Mouse (Mus musculus) midbrain, postnatal 0 days (tissue): ENCODE measurements at regions not wholly inside any gene's neighbourhood (a gene's known extent, or its start where the extent isn't known, plus 50 kb on each side); places are given as distances from the start of the nearest gene placed in this dataset.

Experiments used
- ATAC-seq: fragments of 200-750 bp; cut with Nextera tagmentation; 2 replicates; pipeline ENCODE4 v1.8.0; 2017; ENCODE audit warnings: moderate number of reproducible peaks, mild to moderate bottlenecking, moderate TSS enrichment, moderate library complexity; ENCODE audit not compliant: low FRiP score
- DNase-seq: peaks from one replicate; pipeline ENCODE4 v3.0.0-alpha.2; 2015; ENCODE audit warnings: low spot score
- H3K27ac ChIP-seq: fragments of 300-500 bp; sonication (generic); 2 replicates; pipeline ENCODE4 v1.5.1; 2014; ENCODE audit warnings: low read depth, mild to moderate bottlenecking, low read length, mixed read lengths
- H3K27me3 ChIP-seq: fragments of 300-500 bp; sonication (generic); 2 replicates; pipeline ENCODE4 v1.6.1; 2014; ENCODE audit warnings: low read length, control low read depth, mixed read lengths; ENCODE audit not compliant: insufficient read depth
- H3K36me3 ChIP-seq: fragments of 300-500 bp; sonication (generic); 2 replicates; pipeline ENCODE4 v1.6.1; 2014; ENCODE audit warnings: low read length, control low read depth, mixed read lengths; ENCODE audit not compliant: insufficient read depth
- H3K4me1 ChIP-seq: fragments of 300-500 bp; sonication (generic); 2 replicates; pipeline ENCODE4 v1.6.1; 2014; ENCODE audit warnings: mild to moderate bottlenecking, control low read depth, antibody characterized with exemption, low read length, mixed read lengths; ENCODE audit not compliant: insufficient read depth
- H3K4me2 ChIP-seq: fragments of 300-500 bp; sonication (generic); 2 replicates; pipeline ENCODE4 v1.6.1; 2014; ENCODE audit warnings: low read depth, mild to moderate bottlenecking, low read length, mixed read lengths; ENCODE audit not compliant: poor library complexity, severe bottlenecking
- H3K4me3 ChIP-seq: fragments of 300-500 bp; sonication (generic); 2 replicates; pipeline ENCODE4 v1.5.1; 2014; ENCODE audit warnings: low read depth, mild to moderate bottlenecking, low read length, moderate library complexity
- H3K9ac ChIP-seq: fragments of 300-500 bp; sonication (generic); replicated peaks from 2 replicates; pipeline ENCODE4 v1.6.1; 2014; ENCODE audit warnings: mild to moderate bottlenecking, low read length, moderate library complexity, mixed read lengths; ENCODE audit not compliant: poor library complexity, severe bottlenecking
- H3K9me3 ChIP-seq: fragments of 300-500 bp; sonication (generic); 2 replicates; pipeline ENCODE4 v1.6.1; 2016; ENCODE audit warnings: low read length, control low read depth
- CTCF ChIP-seq: IDR thresholded peaks from 2 replicates; pipeline ENCODE4 v1.5.1; 2016; ENCODE audit warnings: antibody characterized with exemption, mild to moderate bottlenecking
- WGBS: fragments of 180-500 bp; shearing (Covaris S2); extraction: QIAGEN DNeasy Blood & Tissue Kit; methylation state at CpG from one replicate; pipeline ENCODE4 v1.1.7; 2014; 5-methylcytosine and 5-hydroxymethylcytosine counted together

- Histone ChIP-seq H3K36me3 (no peaks in the 10 kb centered on the region), H3K27me3 (no peaks in the 10 kb centered on the region), H3K27ac (no peak overlapping the region), H3K4me3 (no peak overlapping the region), H3K9me3 (no peaks in the 10 kb centered on the region), H3K4me2 (no peak overlapping the region), H3K4me1 (no peaks in the 10 kb centered on the region), H3K9ac (no peak overlapping the region)
- ATAC-seq (no peak), DNase-seq (no peak)
- 92% methylated on average over 7 of the region's 7 CpGs for WGBS
- no peak for TF ChIP-seq CTCF
Observed at GRCm38 (mm10) chr14:64511300-64511699, 407.2 kb downstream of the Prss52 start.

- Histone ChIP-seq H3K4me1 (no peaks in the 10 kb centered on the region), H3K9me3 (no peaks in the 10 kb centered on the region), H3K4me3 (no peak overlapping the region), H3K9ac (no peak overlapping the region), H3K36me3 (no peaks in the 10 kb centered on the region), H3K27ac (no peak overlapping the region), H3K4me2 (no peak overlapping the region), H3K27me3 (no peaks in the 10 kb centered on the region)
- no peak for TF ChIP-seq CTCF
- DNase-seq (peak; percentile 54), ATAC-seq (no peak)
- 45% methylated on average over 7 of the region's 7 CpGs for WGBS
Observed at GRCm38 (mm10) chr14:64512726-64513125, 408.6 kb downstream of the Prss52 start.

DNA sequence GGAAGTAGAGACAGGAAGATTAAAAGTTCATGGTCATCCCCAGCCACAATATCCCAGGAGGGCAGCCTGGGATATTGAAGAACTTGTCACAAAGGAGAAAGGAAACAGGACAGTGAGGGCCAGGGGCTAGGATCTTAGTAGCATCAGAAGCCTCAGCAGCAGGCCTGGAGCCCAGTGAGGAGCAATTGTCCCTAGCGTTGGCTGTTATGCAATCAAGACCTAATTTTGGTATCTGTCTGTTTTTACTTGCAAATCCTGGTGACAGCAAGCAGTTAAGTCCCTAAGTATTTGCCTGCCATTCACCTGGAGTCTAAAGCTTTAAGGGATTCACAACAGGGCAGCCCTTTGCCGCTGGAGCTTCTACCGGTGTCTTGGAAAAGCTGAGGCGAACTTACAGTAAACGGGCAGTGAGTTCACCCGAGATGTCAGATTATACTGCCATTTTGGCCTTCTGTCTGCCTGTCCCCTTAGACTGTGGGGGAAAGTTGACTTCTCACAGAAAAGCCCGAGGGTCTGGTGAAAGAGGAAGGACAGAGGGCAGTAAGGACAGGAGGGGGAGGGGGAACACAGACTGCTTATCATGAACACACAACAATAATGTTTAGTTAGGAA is 413.6 kb downstream of the Prss52 start:
- WGBS: 59% methylated on average over 7 of the region's 7 CpGs
- TF ChIP-seq CTCF: no peak

GRCm38 (mm10) chr14:64524641-64525040 is 420.6 kb downstream of the Prss52 start:
- ATAC-seq (no peak), DNase-seq (no peak)
- no peak overlapping the region for H3K9ac ChIP-seq
- H3K4me1 ChIP-seq: no peaks in the 10 kb centered on the region
- no peak for TF ChIP-seq CTCF
- H3K27ac ChIP-seq: 0 out of 2 replicates have a peak overlapping the region, but pooled peaks have one; percentile 26
- H3K4me2 ChIP-seq: no peak overlapping the region
- no peaks in the 10 kb centered on the region for H3K27me3 ChIP-seq
- 29% methylated on average over 8 of the region's 8 CpGs for WGBS
- H3K36me3 ChIP-seq: no peaks in the 10 kb centered on the region
- no peak overlapping the region for H3K4me3 ChIP-seq
- H3K9me3 ChIP-seq: no peaks in the 10 kb centered on the region

More for the DNA sequence above, 413.6 kb downstream of the Prss52 start:
- Histone ChIP-seq H3K9me3 (no peaks in the 10 kb centered on the region), H3K9ac (no peak overlapping the region), H3K4me2 (no peak overlapping the region), H3K27ac (no peak overlapping the region), H3K4me3 (no peak overlapping the region), H3K36me3 (no peaks in the 10 kb centered on the region), H3K27me3 (no peaks in the 10 kb centered on the region), H3K4me1 (no peaks in the 10 kb centered on the region)
- no peak for DNase-seq
- ATAC-seq: no peak

DNA sequence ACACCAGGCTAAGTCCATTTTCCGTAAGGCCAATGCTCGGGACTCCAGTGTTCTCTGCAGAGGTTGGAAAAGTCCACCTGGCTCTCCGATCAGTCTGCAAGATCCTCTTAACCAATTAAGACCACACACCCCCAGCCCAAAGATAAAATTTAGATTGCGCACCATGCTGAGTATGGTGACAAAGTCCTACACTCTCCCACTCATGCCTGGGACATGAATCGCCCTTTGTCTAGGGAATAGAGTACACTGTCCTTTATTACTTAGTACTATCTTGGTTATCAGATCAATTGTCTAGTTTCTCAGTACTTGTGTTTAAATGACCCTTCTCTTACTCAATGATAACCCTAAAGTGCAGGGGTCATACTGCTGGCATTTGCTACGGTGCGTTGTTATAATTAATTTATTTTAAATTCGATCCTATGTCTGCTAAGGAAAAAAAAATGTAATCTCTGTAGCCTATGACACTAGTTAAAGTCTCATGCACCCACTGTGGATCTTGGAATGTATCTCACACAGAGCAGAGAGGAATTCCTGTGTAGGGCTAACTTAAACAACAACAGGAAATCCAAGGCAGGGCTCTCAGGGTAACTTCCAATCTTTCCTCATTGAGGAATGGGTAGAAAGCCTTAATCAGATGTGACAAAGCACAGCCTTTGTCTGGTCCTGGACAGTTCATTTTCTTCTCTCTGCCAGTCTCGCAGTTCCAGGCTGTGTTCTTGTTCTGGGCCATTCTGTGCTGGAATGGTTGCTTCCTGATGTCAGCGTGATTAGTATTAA is 421.4 kb downstream of the Prss52 start:
- no peak for ATAC-seq
- Histone ChIP-seq H3K4me3 (no peak overlapping the region), H3K27ac (no peak overlapping the region), H3K9me3 (no peaks in the 10 kb centered on the region), H3K4me1 (no peaks in the 10 kb centered on the region), H3K36me3 (no peaks in the 10 kb centered on the region), H3K27me3 (no peaks in the 10 kb centered on the region), H3K9ac (no peak overlapping the region), H3K4me2 (no peak overlapping the region)
- DNase-seq: no peak
- whole genome bisulfite sequencing: 68% methylated on average over 10 of the region's 10 CpGs
- TF ChIP-seq CTCF: no peak

DNA sequence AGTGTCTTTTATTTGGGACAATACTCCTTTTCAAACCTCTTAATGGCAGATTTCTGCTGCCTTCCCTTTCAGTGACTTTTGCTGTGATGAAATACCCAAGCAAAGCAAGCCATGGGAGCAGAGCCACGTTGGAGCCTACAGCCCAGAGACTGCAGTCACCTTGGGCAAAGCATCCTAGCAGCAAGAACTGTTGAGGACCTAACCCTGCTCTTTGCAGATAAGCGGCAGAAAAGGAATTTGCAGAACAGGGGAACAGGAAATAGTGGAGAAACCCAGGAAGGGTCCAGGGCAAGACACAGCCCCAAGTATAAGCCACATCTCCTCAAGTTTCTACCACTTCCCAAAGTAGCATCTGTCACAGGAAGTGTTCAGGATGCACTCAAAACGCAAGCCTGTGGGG is 426.5 kb downstream of the Prss52 start:
- Histone ChIP-seq H3K27me3 (no peaks in the 10 kb centered on the region), H3K27ac (no peak overlapping the region), H3K9me3 (no peaks in the 10 kb centered on the region), H3K9ac (no peak overlapping the region), H3K4me2 (no peak overlapping the region), H3K4me3 (no peak overlapping the region), H3K36me3 (no peaks in the 10 kb centered on the region), H3K4me1 (peaks cover 12% of the 10 kb centered on the region)
- no peak for TF ChIP-seq CTCF
- ATAC-seq: no peak
- WGBS: 54% methylated on average over 3 of the region's 3 CpGs
- no peak for DNase-seq
